Mouse (Mus musculus): ENCODE data around the gene Samd1. TPM values are rescaled to one million over a fixed set of nuclear protein-coding genes. Genes with fewer than 3 reads are reported as not detected.

Samd1 gene
- polyA plus RNA-seq (2014; fragmentation: Nextera tagmentation; extraction: Ambion mirVana), result 7.3 and 8.5 TPM in 2 replicates

- Histone ChIP-seq H3K4me2 (ENCODE audit: low read length) (peak within 1 kb of the TSS; percentile 94), H3K27ac (replicated peaks in 1 of 2; ENCODE audit: control insufficient read depth in 1 of 2, insufficient read depth in 1 of 2, low read depth in 2 of 2, low read length in 2 of 2) (peak within 1 kb of the TSS; percentile 92 to 95), H3K36me3 (ENCODE audit: control insufficient read depth, insufficient read depth, low read length) (peaks cover 57% of the 10 kb centered on the region), H3K4me1 (ENCODE audit: control insufficient read depth in 2 of 2, insufficient read depth in 2 of 2, low read length in 2 of 2) (peaks cover 15 to 19% of the 10 kb centered on the region in 2 experiments), H3K4me3 (ENCODE audit: control insufficient read depth in 1 of 2, insufficient read depth in 1 of 2, low read depth in 1 of 2, low read length in 2 of 2) (peak within 1 kb of the TSS; percentile 85 to 86), H3K9ac (ENCODE audit: low read length) (peak within 1 kb of the TSS; percentile 91), H3K9me3 (ENCODE audit: control insufficient read depth, low read length) (no peaks in the 10 kb centered on the region), H3K27me3 (ENCODE audit: control insufficient read depth, insufficient read depth, low read length) (no peaks in the 10 kb centered on the region)
- WGBS, result under 1% methylated on average over 72 of the region's 112 CpGs
- ATAC-seq (ENCODE audit: insufficient number of reproducible peaks, insufficient read depth, low FRiP score, low read depth), result no peak
Observed at GRCm38 (mm10) chr8:83997511-83998141, at the start of gene Samd1. TSS of gene Samd1 (plus strand) at chr8:83997672.

GRCm38 (mm10) chr8:83954749-83955105 is 42.7 kb upstream of the Samd1 start:
- WGBS, result 1% methylated on average over 14 of the region's 14 CpGs
- Histone ChIP-seq H3K4me2 (ENCODE audit: low read length) (peak overlapping the region; percentile 65), H3K4me1 (ENCODE audit: control insufficient read depth in 2 of 2, insufficient read depth in 2 of 2, low read length in 2 of 2) (peaks cover 9 to 15% of the 10 kb centered on the region in 2 experiments), H3K9me3 (ENCODE audit: control insufficient read depth, low read length) (no peaks in the 10 kb centered on the region), H3K4me3 (ENCODE audit: control insufficient read depth in 1 of 2, insufficient read depth in 1 of 2, low read depth in 1 of 2, low read length in 2 of 2) (peak overlapping the region; percentile 46 to 66), H3K27ac (replicated peaks in 1 of 2; ENCODE audit: control insufficient read depth in 1 of 2, insufficient read depth in 1 of 2, low read depth in 2 of 2, low read length in 2 of 2) (no peak overlapping the region), H3K9ac (ENCODE audit: low read length) (peak overlapping the region; percentile 65), H3K36me3 (ENCODE audit: control insufficient read depth, insufficient read depth, low read length) (no peaks in the 10 kb centered on the region), H3K27me3 (ENCODE audit: control insufficient read depth, insufficient read depth, low read length) (no peaks in the 10 kb centered on the region)
- no peak for ATAC-seq (ENCODE audit: insufficient number of reproducible peaks, insufficient read depth, low FRiP score, low read depth)

DNA sequence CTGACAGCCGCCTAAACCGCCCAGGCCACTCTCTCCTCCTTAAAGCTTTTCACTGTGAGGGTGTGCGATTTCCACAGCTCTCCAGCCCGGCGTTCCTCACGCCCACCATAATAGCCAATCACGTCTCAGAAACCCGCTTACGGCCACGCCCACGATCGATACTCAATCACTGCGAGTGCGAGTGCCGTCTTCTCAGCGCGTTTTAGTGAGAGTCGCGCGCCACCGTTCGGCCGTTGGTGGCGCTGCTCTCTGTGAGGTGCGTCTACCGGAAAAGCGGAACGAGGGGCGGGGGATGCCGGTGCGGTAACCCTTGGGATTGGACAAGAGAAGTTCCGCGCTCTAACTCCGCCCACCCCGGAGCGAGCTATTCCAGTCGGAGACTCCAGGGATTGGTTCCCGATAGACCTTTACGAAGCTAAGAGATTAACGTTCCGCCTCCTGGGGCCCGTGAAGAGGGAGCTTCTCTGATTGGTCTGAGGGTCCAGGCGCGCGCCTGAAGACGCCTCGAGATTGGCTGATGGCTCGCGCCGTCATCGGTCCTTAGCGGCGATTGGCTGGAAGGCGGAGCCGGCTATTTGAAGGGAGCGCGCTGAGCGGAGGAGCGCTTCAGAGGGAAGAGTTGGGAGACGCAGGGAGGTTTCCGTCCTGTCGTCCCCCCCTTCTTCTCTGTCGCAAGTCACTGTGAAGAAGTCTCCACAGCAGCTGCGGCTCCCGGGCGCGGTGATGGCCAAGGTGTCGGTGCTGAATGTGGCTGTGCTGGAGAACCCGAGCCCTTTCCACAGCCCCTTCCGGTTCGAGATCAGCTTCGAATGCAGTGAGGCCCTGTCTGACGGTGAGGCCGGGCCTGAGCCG is 42.1 kb upstream of the Samd1 start, which contains the start of the genes Gm10644 and Asf1b:
Gene Gm10644 (minus strand): TSS at position 100 of the 852 bp plus-strand sequence.
Gene Asf1b (plus strand): TSS at position 402 of the 852 bp plus-strand sequence.
- H3K36me3 ChIP-seq (ENCODE audit: control insufficient read depth, insufficient read depth, low read length), result no peaks in the 10 kb centered on the region
- ATAC-seq (ENCODE audit: insufficient number of reproducible peaks, insufficient read depth, low FRiP score, low read depth), result peak; percentile 99
- H3K4me3 ChIP-seq (ENCODE audit: control insufficient read depth in 1 of 2, insufficient read depth in 1 of 2, low read depth in 1 of 2, low read length in 2 of 2), result peak within 1 kb of the TSS; percentile 66 to 80
- WGBS, result under 1% methylated on average over 70 of the region's 75 CpGs
- H3K9me3 ChIP-seq (ENCODE audit: control insufficient read depth, low read length), result no peaks in the 10 kb centered on the region
- H3K4me2 ChIP-seq (ENCODE audit: low read length), result peak within 1 kb of the TSS; percentile 90
- peaks cover 9 to 15% of the 10 kb centered on the region in 2 experiments for H3K4me1 ChIP-seq (ENCODE audit: control insufficient read depth in 2 of 2, insufficient read depth in 2 of 2, low read length in 2 of 2)
- peak within 1 kb of the TSS; percentile 77 for H3K9ac ChIP-seq (ENCODE audit: low read length)
- no peaks in the 10 kb centered on the region for H3K27me3 ChIP-seq (ENCODE audit: control insufficient read depth, insufficient read depth, low read length)
- H3K27ac ChIP-seq (replicated peaks in 1 of 2; ENCODE audit: control insufficient read depth in 1 of 2, insufficient read depth in 1 of 2, low read depth in 2 of 2, low read length in 2 of 2), result no peak within 1 kb of the TSS

- Histone ChIP-seq H3K4me2 (ENCODE audit: low read length) (peak overlapping the region; percentile 90), H3K4me1 (ENCODE audit: control insufficient read depth in 2 of 2, insufficient read depth in 2 of 2, low read length in 2 of 2) (peaks cover 9 to 15% of the 10 kb centered on the region in 2 experiments), H3K27me3 (ENCODE audit: control insufficient read depth, insufficient read depth, low read length) (no peaks in the 10 kb centered on the region), H3K9me3 (ENCODE audit: control insufficient read depth, low read length) (no peaks in the 10 kb centered on the region), H3K9ac (ENCODE audit: low read length) (peak overlapping the region; percentile 77), H3K27ac (replicated peaks in 1 of 2; ENCODE audit: control insufficient read depth in 1 of 2, insufficient read depth in 1 of 2, low read depth in 2 of 2, low read length in 2 of 2) (no peak overlapping the region), H3K4me3 (ENCODE audit: control insufficient read depth in 1 of 2, insufficient read depth in 1 of 2, low read depth in 1 of 2, low read length in 2 of 2) (peak overlapping the region; percentile 66 to 80), H3K36me3 (ENCODE audit: control insufficient read depth, insufficient read depth, low read length) (no peaks in the 10 kb centered on the region)
- WGBS, result 1% methylated on average over 15 of the region's 15 CpGs
- no peak for ATAC-seq (ENCODE audit: insufficient number of reproducible peaks, insufficient read depth, low FRiP score, low read depth)
Observed at GRCm38 (mm10) chr8:83955958-83956218, 41.6 kb upstream of the Samd1 start.

DNA sequence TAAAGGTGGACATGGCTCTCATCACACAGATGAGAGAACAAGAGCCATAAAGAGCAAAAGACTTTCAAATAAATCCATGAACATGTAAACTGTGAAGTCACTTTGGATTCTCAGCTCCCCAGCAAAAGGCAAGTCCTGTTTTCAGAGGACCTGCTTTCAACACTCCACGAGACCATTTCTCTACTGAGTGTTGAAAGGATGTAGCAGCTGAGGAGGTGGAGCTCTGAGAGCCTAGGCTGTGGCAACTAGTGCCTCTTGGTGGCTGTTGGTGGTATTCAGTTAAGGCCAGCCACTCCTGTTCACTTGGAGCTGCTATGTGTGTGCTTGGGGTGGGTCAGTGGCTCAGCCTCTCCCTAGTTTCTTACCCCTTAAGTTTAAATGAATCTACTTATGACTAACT is 40.7 kb upstream of the Samd1 start:
- 21% methylated on average over 1 of the region's 1 CpGs for WGBS
- H3K36me3 ChIP-seq (ENCODE audit: control insufficient read depth, insufficient read depth, low read length), result no peaks in the 10 kb centered on the region

DNA sequence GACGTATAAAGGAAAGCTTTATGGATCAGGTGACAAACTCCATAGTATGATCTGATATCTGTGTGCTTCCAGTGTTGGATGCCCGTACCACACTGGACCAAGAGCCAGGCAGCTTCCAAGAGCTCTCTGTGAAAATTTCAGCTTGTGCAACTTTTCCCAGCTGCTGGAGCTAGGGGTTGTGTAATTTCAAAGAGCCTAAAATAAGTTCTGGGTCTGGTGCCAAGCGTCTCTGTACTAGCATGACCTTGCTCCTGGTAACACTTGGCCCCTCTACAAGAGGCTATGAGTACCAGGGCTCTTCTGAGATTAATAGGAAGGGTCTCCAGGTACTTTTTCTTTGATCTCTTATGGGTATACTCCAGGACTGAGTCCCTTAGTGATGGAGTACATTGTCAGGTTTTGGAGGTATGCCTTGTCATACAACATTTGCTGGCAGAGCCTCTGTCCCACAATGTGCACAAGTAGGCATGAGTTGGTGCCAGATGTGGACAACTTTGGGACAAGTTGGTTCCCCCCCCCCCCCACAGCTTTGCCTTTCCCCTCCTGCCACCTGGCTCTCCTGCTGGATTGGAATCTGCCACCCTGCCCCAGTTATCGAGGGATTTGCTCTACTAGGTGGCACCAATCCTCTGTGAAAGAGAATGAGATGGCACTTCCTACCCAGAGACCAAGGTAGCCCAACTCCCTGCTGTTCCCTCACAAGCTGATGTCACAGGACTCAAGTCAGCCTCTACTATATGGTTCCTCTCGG is 33.3 kb upstream of the Samd1 start:
- Histone ChIP-seq H3K4me3 (ENCODE audit: control insufficient read depth in 1 of 2, insufficient read depth in 1 of 2, low read depth in 1 of 2, low read length in 2 of 2) (no peak overlapping the region), H3K4me1 (ENCODE audit: control insufficient read depth in 2 of 2, insufficient read depth in 2 of 2, low read length in 2 of 2) (peaks cover 5 to 17% of the 10 kb centered on the region in 2 experiments), H3K27ac (replicated peaks in 1 of 2; ENCODE audit: control insufficient read depth in 1 of 2, insufficient read depth in 1 of 2, low read depth in 2 of 2, low read length in 2 of 2) (peak overlapping the region; percentile 8 to 59; a peak in 3 of 4 replicates), H3K36me3 (ENCODE audit: control insufficient read depth, insufficient read depth, low read length) (peaks cover 38% of the 10 kb centered on the region), H3K9ac (ENCODE audit: low read length) (no peak overlapping the region; the same call in 1 of the 2 replicates), H3K4me2 (ENCODE audit: low read length) (no peak overlapping the region), H3K27me3 (ENCODE audit: control insufficient read depth, insufficient read depth, low read length) (no peaks in the 10 kb centered on the region), H3K9me3 (ENCODE audit: control insufficient read depth, low read length) (no peaks in the 10 kb centered on the region)
- no peak for ATAC-seq (ENCODE audit: insufficient number of reproducible peaks, insufficient read depth, low FRiP score, low read depth)
- 67% methylated on average over 5 of the region's 5 CpGs for WGBS

More for the DNA sequence above, 40.7 kb upstream of the Samd1 start:
- Histone ChIP-seq H3K9ac (ENCODE audit: low read length) (peak overlapping the region; percentile 77; the same call in 1 of the 2 replicates), H3K9me3 (ENCODE audit: control insufficient read depth, low read length) (no peaks in the 10 kb centered on the region), H3K4me1 (ENCODE audit: control insufficient read depth in 2 of 2, insufficient read depth in 2 of 2, low read length in 2 of 2) (peaks cover 9 to 15% of the 10 kb centered on the region in 2 experiments), H3K27ac (replicated peaks in 1 of 2; ENCODE audit: control insufficient read depth in 1 of 2, insufficient read depth in 1 of 2, low read depth in 2 of 2, low read length in 2 of 2) (no peak overlapping the region), H3K4me2 (ENCODE audit: low read length) (peak overlapping the region; percentile 90), H3K4me3 (ENCODE audit: control insufficient read depth in 1 of 2, insufficient read depth in 1 of 2, low read depth in 1 of 2, low read length in 2 of 2) (peak overlapping the region; percentile 66 to 80; a peak in 2 of 4 replicates), H3K27me3 (ENCODE audit: control insufficient read depth, insufficient read depth, low read length) (no peaks in the 10 kb centered on the region)
- ATAC-seq (ENCODE audit: insufficient number of reproducible peaks, insufficient read depth, low FRiP score, low read depth), result no peak

- Histone ChIP-seq H3K9ac (ENCODE audit: low read length) (no peak overlapping the region), H3K4me1 (ENCODE audit: control insufficient read depth in 2 of 2, insufficient read depth in 2 of 2, low read length in 2 of 2) (peaks cover 9 to 24% of the 10 kb centered on the region in 2 experiments), H3K4me3 (ENCODE audit: control insufficient read depth in 1 of 2, insufficient read depth in 1 of 2, low read depth in 1 of 2, low read length in 2 of 2) (no peak overlapping the region), H3K9me3 (ENCODE audit: control insufficient read depth, low read length) (no peaks in the 10 kb centered on the region), H3K4me2 (ENCODE audit: low read length) (no peak overlapping the region), H3K27ac (replicated peaks in 1 of 2; ENCODE audit: control insufficient read depth in 1 of 2, insufficient read depth in 1 of 2, low read depth in 2 of 2, low read length in 2 of 2) (no peak overlapping the region), H3K27me3 (ENCODE audit: control insufficient read depth, insufficient read depth, low read length) (no peaks in the 10 kb centered on the region), H3K36me3 (ENCODE audit: control insufficient read depth, insufficient read depth, low read length) (peaks cover 45% of the 10 kb centered on the region)
- ATAC-seq (ENCODE audit: insufficient number of reproducible peaks, insufficient read depth, low FRiP score, low read depth), result no peak
- WGBS, result 93% methylated on average over 7 of the region's 7 CpGs
Observed at GRCm38 (mm10) chr8:83967701-83968100, 29.8 kb upstream of the Samd1 start.
